Mouse (Mus musculus): ENCODE data around the gene Gfod1. TPM values are rescaled to one million over a fixed set of nuclear protein-coding genes. Genes with fewer than 3 reads are reported as not detected.

Gfod1 gene
- 100 to 1,000 TPM; 118 to 134 TPM for total RNA-seq (2021)
- long read RNA-seq, experiment 1, partial matches to known transcripts, result 0 of 24 reads
- long read RNA-seq, experiment 1, other reads (novel, unspliced or antisense), result 24 of 24 reads
- long read RNA-seq, experiment 2, full-length matches to known transcripts, result 1 of 29 reads
- long read RNA-seq, experiment 2, partial matches to known transcripts, result 0 of 29 reads
- long read RNA-seq, experiment 2, other reads (novel, unspliced or antisense), result 28 of 29 reads

DNA sequence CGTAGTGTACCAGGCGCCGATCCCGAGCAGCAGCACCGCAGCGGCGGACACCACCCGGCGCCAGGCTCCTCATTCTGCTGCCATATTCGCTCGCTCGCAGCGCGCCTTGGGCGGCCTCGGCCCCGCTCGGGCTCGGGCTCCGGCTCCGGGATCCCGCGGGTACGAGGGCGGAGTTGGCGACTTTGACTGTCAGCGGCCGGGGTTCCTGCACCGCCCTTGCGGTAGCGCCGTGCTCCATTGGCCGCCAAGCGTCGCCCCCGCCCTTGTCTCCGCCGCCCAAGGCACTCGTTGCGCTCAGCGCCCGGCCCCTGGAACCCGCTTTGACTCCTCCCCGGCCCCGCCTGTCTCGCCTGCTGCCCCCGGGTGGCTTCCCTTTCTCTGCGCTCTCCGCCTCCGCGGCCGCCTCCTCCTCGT lies at the start of gene Gfod1:
TSS of gene Gfod1 (minus strand) at position 155 of the 414 bp plus-strand sequence.
- peak; percentile 95 to 96 for DNase-seq (ENCODE audit: extremely low spot score in 1 of 2, low spot score in 2 of 2)
- peak within 1 kb of the TSS; percentile 96 for H3K27ac ChIP-seq
- TF ChIP-seq CTCF (IDR thresholded peaks at IDR 0.05), result peak; percentile 37
- H3K4me3 ChIP-seq, result peak within 1 kb of the TSS; percentile 74
- intact Hi-C loops (cut with DNase I), result loop anchor here (1.0 to 5.0 kb wide), 2 partner anchors 42 to 178 kb away; partner anchors contain the start of gene Ranbp9

GRCm38 (mm10) chr13:43353356-43353755 lies 49.4 kb upstream of the Gfod1 start:
- intact Hi-C loops (cut with DNase I), result no loop called here
- DNase-seq (ENCODE audit: extremely low spot score in 1 of 2, low spot score in 2 of 2), result no peak
- Histone ChIP-seq H3K27ac (no peak overlapping the region), H3K4me3 (no peak overlapping the region)
- no peak for TF ChIP-seq CTCF (IDR thresholded peaks at IDR 0.05)

- TF ChIP-seq CTCF (IDR thresholded peaks at IDR 0.05), result no peak
- no peak overlapping the region for H3K27ac ChIP-seq
- intact Hi-C loops (cut with DNase I), result no loop called here
- H3K4me3 ChIP-seq, result no peak overlapping the region
- DNase-seq (ENCODE audit: extremely low spot score in 1 of 2, low spot score in 2 of 2), result no peak
Measured at GRCm38 (mm10) chr13:43350489-43351169, 46.7 kb upstream of the Gfod1 start.

- Histone ChIP-seq H3K27ac (no peak overlapping the region), H3K4me3 (no peak overlapping the region)
- DNase-seq (ENCODE audit: extremely low spot score in 1 of 2, low spot score in 2 of 2), result no peak
- intact Hi-C loops (cut with DNase I), result no loop called here
- no peak for TF ChIP-seq CTCF (IDR thresholded peaks at IDR 0.05)
Measured at GRCm38 (mm10) chr13:43349376-43349775, 45.4 kb upstream of the Gfod1 start.

DNA sequence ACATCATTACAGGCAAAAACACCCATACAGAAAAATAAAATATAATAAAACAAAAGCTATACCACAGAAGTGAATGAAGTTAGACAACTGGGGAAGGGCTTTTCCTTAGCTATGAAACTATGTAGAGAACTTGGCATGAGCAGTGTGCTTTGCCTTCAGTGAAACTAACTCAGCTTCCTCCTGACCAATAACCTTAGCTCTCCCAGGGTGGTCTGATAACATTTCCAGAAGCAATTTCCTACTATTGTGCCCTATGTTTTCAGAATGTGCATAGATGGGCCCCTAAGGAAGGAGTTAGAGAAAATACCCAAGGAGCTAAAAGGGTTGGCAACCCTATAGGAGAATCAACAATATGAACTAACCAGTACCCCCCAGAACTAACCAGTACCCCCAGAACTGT lies 42.9 kb upstream of the Gfod1 start:
- no peak overlapping the region for H3K27ac ChIP-seq
- no peak for DNase-seq (ENCODE audit: extremely low spot score in 1 of 2, low spot score in 2 of 2)
- no peak for TF ChIP-seq CTCF (IDR thresholded peaks at IDR 0.05)
- H3K4me3 ChIP-seq, result no peak overlapping the region
- intact Hi-C loops (cut with DNase I), result no loop called here

- DNase-seq (ENCODE audit: extremely low spot score in 1 of 2, low spot score in 2 of 2), result no peak
- TF ChIP-seq CTCF (IDR thresholded peaks at IDR 0.05), result no peak
- H3K4me3 ChIP-seq, result no peak overlapping the region
- no peak overlapping the region for H3K27ac ChIP-seq
- intact Hi-C loops (cut with DNase I), result no loop called here
Measured at GRCm38 (mm10) chr13:43338632-43339031, 34.7 kb upstream of the Gfod1 start.

- no peak overlapping the region for H3K27ac ChIP-seq
- peak in 1 of 2 experiments; percentile 13 for DNase-seq (ENCODE audit: extremely low spot score in 1 of 2, low spot score in 2 of 2)
- TF ChIP-seq CTCF (IDR thresholded peaks at IDR 0.05), result no peak
- no peak overlapping the region for H3K4me3 ChIP-seq
- intact Hi-C loops (cut with DNase I), result no loop called here
Measured at GRCm38 (mm10) chr13:43338001-43338400, 34.0 kb upstream of the Gfod1 start.

DNA sequence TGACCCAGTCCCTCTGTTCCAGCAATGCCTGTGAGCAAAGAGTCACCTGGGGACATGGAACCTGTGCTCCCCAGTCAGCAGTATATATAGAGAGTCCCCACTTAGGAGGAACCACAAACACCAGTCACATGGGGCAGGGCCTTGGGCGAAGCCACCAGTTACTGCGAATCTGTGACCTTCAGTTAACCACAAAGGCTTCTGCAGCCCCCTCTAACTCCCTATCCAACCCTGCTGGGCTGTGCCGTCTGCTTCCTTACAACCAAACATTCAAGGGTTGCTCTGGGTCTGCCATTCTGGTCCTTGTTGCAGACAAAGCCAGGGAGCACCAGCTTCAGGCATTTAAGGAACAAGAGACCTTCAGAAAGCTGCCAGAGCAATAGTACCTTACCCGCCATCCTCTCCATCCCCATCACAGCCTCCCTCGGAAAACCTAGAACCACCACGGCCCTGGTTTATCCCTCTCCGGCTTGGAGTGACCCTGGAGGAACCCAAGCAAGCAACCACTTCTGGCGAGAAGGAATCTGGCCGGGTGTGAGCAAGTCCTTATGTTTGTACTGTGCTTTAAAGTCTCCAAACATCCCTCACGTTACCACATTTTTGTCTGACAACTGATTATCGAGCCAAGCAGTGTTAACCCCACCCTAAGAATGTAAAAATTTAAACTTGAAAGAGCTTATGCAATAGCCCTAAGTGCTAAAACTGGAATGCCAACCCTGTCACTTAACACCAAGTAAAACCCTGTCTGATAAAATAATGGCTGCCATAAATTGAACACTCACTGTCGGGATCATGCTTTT lies 32.7 kb upstream of the Gfod1 start:
- intact Hi-C loops (cut with DNase I), result no loop called here
- Histone ChIP-seq H3K4me3 (no peak overlapping the region), H3K27ac (no peak overlapping the region)
- no peak for DNase-seq (ENCODE audit: extremely low spot score in 1 of 2, low spot score in 2 of 2)
- TF ChIP-seq CTCF (IDR thresholded peaks at IDR 0.05), result no peak

DNA sequence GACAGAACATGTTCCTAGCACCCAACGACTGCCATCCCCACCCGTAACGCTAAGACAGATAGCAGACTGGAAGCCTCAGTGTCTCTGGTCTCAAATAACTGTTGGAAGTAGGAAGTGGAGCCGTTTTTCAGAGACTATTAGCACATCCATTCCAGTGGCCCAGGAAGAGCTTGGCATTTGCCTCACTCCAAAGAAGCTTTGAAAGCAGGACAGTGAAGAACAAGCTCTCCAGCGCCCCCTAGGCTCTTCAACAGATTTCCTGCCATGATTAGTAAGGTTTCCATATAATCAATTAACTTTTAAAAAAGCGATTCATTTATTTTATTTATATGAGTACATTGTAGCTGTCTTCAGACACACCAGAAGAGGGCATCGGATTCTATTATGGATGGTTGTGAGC lies 28.6 kb upstream of the Gfod1 start:
- intact Hi-C loops (cut with DNase I), result no loop called here
- Histone ChIP-seq H3K27ac (no peak overlapping the region), H3K4me3 (no peak overlapping the region)
- DNase-seq (ENCODE audit: extremely low spot score in 1 of 2, low spot score in 2 of 2), result no peak
- peak; percentile 38 for TF ChIP-seq CTCF (IDR thresholded peaks at IDR 0.05)

DNA sequence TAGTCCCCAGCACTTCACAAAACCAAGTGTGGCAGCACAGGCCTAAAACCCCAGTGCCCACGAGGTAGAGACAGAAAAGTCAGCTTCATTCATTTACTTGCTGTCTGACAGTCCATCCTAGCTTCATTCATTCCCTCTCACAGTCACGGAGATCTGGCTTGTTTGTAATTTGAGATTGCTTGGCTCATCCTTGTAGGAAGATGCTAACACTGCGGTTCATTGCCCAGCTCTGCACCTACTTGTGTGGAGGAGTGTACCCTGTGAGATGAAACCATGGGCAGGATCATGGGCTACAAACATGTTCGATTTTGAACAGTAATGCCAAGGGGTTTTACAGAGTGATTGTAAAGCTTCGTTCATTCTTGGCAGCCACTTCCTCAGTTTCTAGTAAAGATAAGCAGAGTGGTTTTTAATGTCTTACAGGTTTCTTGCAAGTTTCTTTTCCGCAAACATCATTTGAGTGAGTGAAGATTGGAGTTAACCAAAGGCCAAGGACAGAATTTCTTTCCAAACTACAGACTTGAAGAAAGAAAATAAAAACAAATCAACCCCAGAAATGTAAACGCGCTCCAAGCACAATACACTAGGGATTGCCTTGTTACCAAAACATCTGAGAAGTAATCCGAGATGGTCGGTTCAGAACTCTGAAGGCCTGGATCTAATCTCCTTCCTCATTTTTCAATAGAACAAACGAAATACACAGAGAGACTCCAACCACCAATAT lies 27.9 kb upstream of the Gfod1 start:
- DNase-seq (ENCODE audit: extremely low spot score in 1 of 2, low spot score in 2 of 2), result no peak
- Histone ChIP-seq H3K27ac (no peak overlapping the region), H3K4me3 (no peak overlapping the region)
- no peak for TF ChIP-seq CTCF (IDR thresholded peaks at IDR 0.05)
- intact Hi-C loops (cut with DNase I), result no loop called here

DNA sequence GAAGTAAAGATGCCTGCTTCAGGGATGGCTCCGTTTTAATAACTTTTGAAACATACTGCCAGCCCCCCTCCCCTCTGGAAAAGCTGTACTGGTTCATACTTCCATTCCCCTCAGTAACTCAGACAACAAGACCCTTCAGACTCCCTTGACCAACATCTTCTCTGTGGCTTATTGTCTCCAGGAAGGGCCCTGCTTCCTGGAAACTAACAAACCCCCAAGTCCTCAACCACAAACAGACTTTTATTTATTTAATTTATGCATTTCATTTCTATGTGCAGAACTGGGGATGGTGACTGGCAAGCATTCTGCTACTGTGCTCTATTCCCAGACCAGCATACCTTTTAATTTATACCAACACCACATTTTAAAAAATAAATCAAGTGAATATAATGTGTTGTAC lies 21.5 kb upstream of the Gfod1 start:
- no peak overlapping the region for H3K4me3 ChIP-seq
- no peak for TF ChIP-seq CTCF (IDR thresholded peaks at IDR 0.05)
- DNase-seq (ENCODE audit: extremely low spot score in 1 of 2, low spot score in 2 of 2), result no peak
- no peak overlapping the region for H3K27ac ChIP-seq
- intact Hi-C loops (cut with DNase I), result no loop called here

Data from left cerebral cortex, adult 2 months (tissue).